Mouse (Mus musculus) lung, adult 2 months (tissue): ENCODE data around the gene Mybl2.

Experiments used
- CTCF ChIP-seq: fragments of 200-500 bp; IDR thresholded peaks from 2 replicates; pipeline ENCODE4 v1.5.1; 2011; ENCODE audit warnings: mild to moderate bottlenecking, low read length, control low read depth; ENCODE audit not compliant: insufficient read depth
- POLR2A ChIP-seq: fragments of 200-500 bp; IDR thresholded peaks from 2 replicates; pipeline ENCODE4 v1.6.1; 2011; ENCODE audit warnings: low read depth, mild to moderate bottlenecking, control low read depth, low read length, borderline replicate concordance; ENCODE audit errors: extremely low read depth

DNA sequence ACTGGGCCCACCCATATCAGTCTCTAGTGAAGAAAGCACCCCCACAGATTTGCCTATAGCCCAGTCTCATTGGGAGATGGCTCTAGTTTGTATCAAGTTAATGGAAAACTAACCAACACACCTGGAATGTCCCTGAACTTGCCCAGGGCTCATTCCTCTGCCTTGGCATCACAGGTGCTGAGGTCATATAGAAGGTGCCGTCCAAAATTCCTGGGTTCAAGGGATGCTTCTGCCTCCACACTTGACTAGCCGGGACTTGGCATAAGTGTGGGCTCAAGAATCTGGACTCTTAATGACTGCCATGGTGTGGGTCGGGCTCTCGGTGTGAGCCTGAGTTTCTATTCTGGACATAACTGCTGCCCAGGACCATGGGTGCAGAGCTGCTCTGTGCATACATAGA lies 24.6 kb downstream of the Mybl2 start:
- no peak for TF ChIP-seq CTCF
- no peak for TF ChIP-seq POLR2A
